Mouse (Mus musculus) T-helper 17 cell (primary cell): ENCODE results near the gene Rbfox2.

Source experiments
- in situ Hi-C, 2 experiments: fragments of 300-600 bp; cut with MboI, MseI; formaldehyde crosslinking; loops; 1 replicate in 1 of 2; 2 replicates in 1 of 2; pipeline ENCODE4 v1.15.1; 2025; ENCODE audit warnings: high pct_unique_total_duplicates in 2 of 2

The Rbfox2 gene

GRCm38 (mm10) chr15:77196001-77196400 is 110.8 kb downstream of the Rbfox2 start:
- in situ Hi-C loops = loop anchor here in 1 of 2 experiments (5.0 kb wide), 1 partner anchor 89 kb away; no protein-coding TSS in a partner anchor

GRCm38 (mm10) chr15:77192154-77192935 is 114.5 kb downstream of the Rbfox2 start:
- in situ Hi-C loops = no loop called here

- in situ Hi-C loops = loop anchor here in 1 of 2 experiments (10.0 kb wide), 1 partner anchor 969 kb away; no protein-coding TSS in a partner anchor
These were observed 120.7 kb downstream of the Rbfox2 start for GRCm38 (mm10) chr15:77186096-77186495.

- in situ Hi-C loops = loop anchor here in 1 of 2 experiments (10.0 kb wide), 1 partner anchor 969 kb away; no protein-coding TSS in a partner anchor
These were observed 121.2 kb downstream of the Rbfox2 start for GRCm38 (mm10) chr15:77185614-77186013.

- in situ Hi-C loops = loop anchor here in 1 of 2 experiments (10.0 kb wide), 1 partner anchor 972 kb away; no protein-coding TSS in a partner anchor
These were observed 124.0 kb downstream of the Rbfox2 start for GRCm38 (mm10) chr15:77182800-77183199.

- in situ Hi-C loops = no loop called here
These were observed 132.8 kb downstream of the Rbfox2 start for GRCm38 (mm10) chr15:77174018-77174417.

- in situ Hi-C loops = no loop called here
These were observed 134.4 kb downstream of the Rbfox2 start for GRCm38 (mm10) chr15:77172414-77172813.

- in situ Hi-C loops = no loop called here
These were observed 138.0 kb downstream of the Rbfox2 start for GRCm38 (mm10) chr15:77168781-77169180.

- in situ Hi-C loops = no loop called here
These were observed 140.5 kb downstream of the Rbfox2 start for GRCm38 (mm10) chr15:77166225-77166732.

GRCm38 (mm10) chr15:77163336-77163735 is 143.5 kb downstream of the Rbfox2 start:
- in situ Hi-C loops = no loop called here

- in situ Hi-C loops = no loop called here
These were observed 143.9 kb downstream of the Rbfox2 start for GRCm38 (mm10) chr15:77162931-77163330.

- in situ Hi-C loops = no loop called here
These were observed 145.4 kb downstream of the Rbfox2 start for GRCm38 (mm10) chr15:77161382-77161781.

- in situ Hi-C loops = no loop called here
These were observed 146.0 kb downstream of the Rbfox2 start for GRCm38 (mm10) chr15:77160848-77161247.

GRCm38 (mm10) chr15:77156525-77156924 is 150.3 kb downstream of the Rbfox2 start:
- in situ Hi-C loops = no loop called here

GRCm38 (mm10) chr15:77154248-77154785 is 152.5 kb downstream of the Rbfox2 start:
- in situ Hi-C loops = no loop called here

GRCm38 (mm10) chr15:77153625-77154024 is 153.2 kb downstream of the Rbfox2 start:
- in situ Hi-C loops = no loop called here

GRCm38 (mm10) chr15:77153088-77153546 is 153.7 kb downstream of the Rbfox2 start:
- in situ Hi-C loops = no loop called here

- in situ Hi-C loops = no loop called here
These were observed 154.3 kb downstream of the Rbfox2 start for GRCm38 (mm10) chr15:77152336-77153087.

- in situ Hi-C loops = no loop called here
These were observed 155.0 kb downstream of the Rbfox2 start for GRCm38 (mm10) chr15:77151816-77152215.

- in situ Hi-C loops = no loop called here
These were observed 155.6 kb downstream of the Rbfox2 start for GRCm38 (mm10) chr15:77151178-77151577.

- in situ Hi-C loops = no loop called here
These were observed 156.4 kb downstream of the Rbfox2 start for GRCm38 (mm10) chr15:77150424-77150841.

GRCm38 (mm10) chr15:77150000-77150399 is 156.8 kb downstream of the Rbfox2 start:
- in situ Hi-C loops = no loop called here
